Mouse (Mus musculus) liver, embryonic 13.5 days (tissue): ENCODE data around the gene Tshb. TPM values are rescaled to one million over a fixed set of nuclear protein-coding genes. Genes with fewer than 3 reads are reported as not detected.

Experiments
- ATAC-seq: fragments of 200-750 bp; cut with Nextera tagmentation; 2 replicates; pipeline ENCODE4 v1.8.0; 2017; ENCODE audit warnings: low read depth, mild to moderate bottlenecking, moderate number of reproducible peaks, moderate library complexity
- DNase-seq: peaks from one replicate; pipeline ENCODE4 v3.0.0; 2022
- H3K27ac ChIP-seq: fragments of 300-500 bp; sonication (generic); 2 replicates; pipeline ENCODE4 v1.5.1; 2015; ENCODE audit warnings: moderate library complexity, mild to moderate bottlenecking, inconsistent platforms
- H3K27me3 ChIP-seq: fragments of 300-500 bp; sonication (generic); 2 replicates; pipeline ENCODE4 v1.6.1; 2015; ENCODE audit warnings: mild to moderate bottlenecking, inconsistent platforms
- H3K36me3 ChIP-seq: fragments of 300-500 bp; sonication (generic); 2 replicates; pipeline ENCODE4 v1.6.1; 2015; ENCODE audit warnings: mild to moderate bottlenecking, inconsistent platforms
- H3K4me1 ChIP-seq: fragments of 300-500 bp; sonication (generic); replicated peaks from 2 replicates; pipeline ENCODE4 v1.6.1; 2015; ENCODE audit warnings: inconsistent platforms
- H3K4me2 ChIP-seq: fragments of 300-500 bp; sonication (generic); 2 replicates; pipeline ENCODE4 v1.6.1; 2015; ENCODE audit warnings: inconsistent platforms, mild to moderate bottlenecking, moderate library complexity
- H3K4me3 ChIP-seq: fragments of 300-500 bp; sonication (generic); replicated peaks from 2 replicates; pipeline ENCODE4 v1.5.1; 2015; ENCODE audit warnings: mild to moderate bottlenecking, inconsistent platforms
- H3K9ac ChIP-seq: fragments of 300-500 bp; sonication (generic); 2 replicates; pipeline ENCODE4 v1.6.1; 2015; ENCODE audit warnings: mild to moderate bottlenecking, inconsistent platforms
- H3K9me3 ChIP-seq: fragments of 300-500 bp; sonication (generic); replicated peaks from 2 replicates; pipeline ENCODE4 v1.6.1; 2016; ENCODE audit warnings: inconsistent platforms
- WGBS: fragments of 180-500 bp; shearing (Covaris S2); methylation state at CpG from one replicate; pipeline ENCODE4 v1.1.7; 2015; ENCODE audit not compliant: insufficient replicate concordance; 5-methylcytosine and 5-hydroxymethylcytosine counted together
- polyA plus RNA-seq: library from polyadenylated mRNA; unstranded; fragments of >200 nt; fragmentation: Nextera tagmentation; extraction: Ambion mirVana; gene quantifications from 2 replicates; pipeline ENCODE4 v1.2.1, GENCODE M21; 2015

Gene Tshb
- polyA plus RNA-seq, 1 experiment from 2014 or later = 0.15 TPM

DNA sequence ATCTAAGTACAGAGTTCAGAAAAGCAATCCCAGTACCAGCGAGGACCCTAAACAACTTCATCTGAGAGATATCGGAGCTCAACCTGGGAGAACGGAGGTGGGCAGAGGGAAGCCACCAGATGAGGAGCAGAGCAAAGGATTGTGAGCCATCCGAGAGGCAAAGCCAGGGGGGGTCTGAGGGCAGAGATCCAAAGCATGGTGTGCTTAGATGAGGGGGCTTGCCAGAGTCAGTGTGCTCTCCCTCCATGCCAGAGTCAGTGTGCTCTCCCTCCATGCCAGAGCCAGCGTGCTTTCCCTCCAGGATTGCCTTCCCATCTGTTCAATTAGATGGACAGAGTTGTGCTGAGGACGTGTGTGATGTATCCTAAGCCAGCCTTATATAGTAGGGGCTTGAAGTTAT, 45.4 kb downstream of the Tshb start:
- ATAC-seq = no peak
- WGBS = 73% methylated on average over 6 of the region's 6 CpGs
- Histone ChIP-seq H3K4me3 (no peak overlapping the region), H3K9ac (no peak overlapping the region), H3K27me3 (peaks cover 45% of the 10 kb centered on the region), H3K36me3 (no peaks in the 10 kb centered on the region), H3K4me1 (peaks cover 16% of the 10 kb centered on the region), H3K9me3 (no peaks in the 10 kb centered on the region), H3K4me2 (no peak overlapping the region), H3K27ac (no peak overlapping the region)
- DNase-seq = no peak

DNA sequence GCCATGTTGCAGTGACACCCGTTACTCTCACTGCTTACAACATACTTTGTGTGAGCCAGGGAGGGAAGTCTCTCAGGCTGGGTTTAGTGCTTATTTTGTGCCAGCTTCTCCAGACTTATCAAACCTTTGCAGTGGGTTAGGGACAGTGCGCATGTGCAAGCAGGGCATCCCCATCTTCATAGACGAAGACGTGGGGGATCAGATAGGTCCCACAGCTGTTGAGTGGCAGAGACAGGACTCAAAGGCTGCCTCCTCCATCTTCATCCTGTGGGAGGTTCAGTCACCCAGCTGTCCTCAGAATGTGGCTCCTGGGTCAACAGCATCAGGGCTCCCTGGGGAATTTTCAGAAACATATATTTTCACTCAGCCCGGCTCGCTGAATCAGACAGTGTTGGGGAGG, 46.1 kb downstream of the Tshb start:
- peaks cover 16% of the 10 kb centered on the region for H3K4me1 ChIP-seq
- peaks cover 45% of the 10 kb centered on the region for H3K27me3 ChIP-seq
- whole genome bisulfite sequencing = 52% methylated on average over 6 of the region's 6 CpGs
- ATAC-seq (no peak), DNase-seq (no peak)
- no peak overlapping the region for H3K4me2 ChIP-seq
- H3K4me3 ChIP-seq = no peak overlapping the region
- H3K27ac ChIP-seq = no peak overlapping the region
- no peaks in the 10 kb centered on the region for H3K36me3 ChIP-seq
- no peaks in the 10 kb centered on the region for H3K9me3 ChIP-seq
- H3K9ac ChIP-seq = no peak overlapping the region

DNA sequence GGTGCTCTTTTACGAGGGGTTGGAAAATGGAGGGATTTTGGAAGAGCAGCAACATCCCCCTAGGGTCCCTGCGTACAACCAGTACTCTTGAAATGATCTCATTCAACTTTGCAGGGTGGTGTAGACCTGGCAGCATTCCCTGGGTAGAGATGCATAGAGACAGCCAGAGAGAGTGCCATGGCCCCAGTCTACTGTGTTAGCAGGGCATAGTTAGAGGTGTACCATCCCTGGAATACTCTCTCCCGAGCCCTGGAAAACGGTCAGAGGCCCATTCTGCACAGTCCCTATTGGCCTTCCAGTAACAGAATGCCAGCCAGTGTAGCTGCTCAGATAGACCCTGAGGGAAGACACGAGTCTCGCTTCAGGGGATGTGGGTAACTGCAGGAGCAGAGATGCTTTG, 46.9 kb downstream of the Tshb start:
- H3K4me3 ChIP-seq = peak overlapping the region; percentile 61
- WGBS = 56% methylated on average over 6 of the region's 6 CpGs
- H3K36me3 ChIP-seq = no peaks in the 10 kb centered on the region
- ATAC-seq (no peak), DNase-seq (no peak)
- H3K9ac ChIP-seq = no peak overlapping the region
- no peaks in the 10 kb centered on the region for H3K9me3 ChIP-seq
- peaks cover 16% of the 10 kb centered on the region for H3K4me1 ChIP-seq
- H3K27me3 ChIP-seq = peaks cover 45% of the 10 kb centered on the region
- peak overlapping the region; percentile 73 for H3K4me2 ChIP-seq
- no peak overlapping the region for H3K27ac ChIP-seq

DNA sequence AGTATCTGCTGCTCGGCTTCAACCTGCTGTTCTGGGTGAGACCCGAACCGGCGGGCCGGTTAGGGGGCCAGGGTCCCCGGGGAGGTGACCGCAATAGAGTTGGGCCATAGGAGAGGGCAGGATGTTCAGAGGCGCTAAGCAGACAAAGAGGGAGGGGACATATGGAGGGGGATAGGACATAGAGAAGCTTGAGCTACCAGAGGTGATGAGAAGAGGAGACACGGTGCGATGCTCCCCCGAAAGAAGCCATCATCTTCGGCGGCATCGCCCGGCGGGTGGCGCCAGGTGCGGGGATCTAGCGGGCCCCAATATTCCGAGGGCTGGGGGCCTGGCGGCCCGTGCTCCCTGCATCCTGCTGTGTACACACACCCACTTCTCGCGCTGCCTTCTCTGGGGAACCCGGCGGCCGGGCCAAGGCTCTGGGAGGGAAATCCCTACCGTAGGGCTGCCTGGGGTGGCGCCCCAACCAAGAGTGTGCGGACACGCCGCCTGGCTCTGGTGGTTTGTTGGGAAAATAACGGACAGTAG, 47.4 kb downstream of the Tshb start:
- Histone ChIP-seq H3K27me3 (peaks cover 45% of the 10 kb centered on the region), H3K4me1 (peaks cover 16% of the 10 kb centered on the region), H3K9ac (peak overlapping the region; percentile 49; the same call in 1 of the 2 replicates), H3K9me3 (no peaks in the 10 kb centered on the region), H3K4me2 (peak overlapping the region; percentile 73), H3K4me3 (peak overlapping the region; percentile 61), H3K36me3 (no peaks in the 10 kb centered on the region), H3K27ac (no peak overlapping the region)
- ATAC-seq (peak; percentile 54), DNase-seq (no peak)
- under 1% methylated on average over 33 of the region's 33 CpGs for WGBS

DNA sequence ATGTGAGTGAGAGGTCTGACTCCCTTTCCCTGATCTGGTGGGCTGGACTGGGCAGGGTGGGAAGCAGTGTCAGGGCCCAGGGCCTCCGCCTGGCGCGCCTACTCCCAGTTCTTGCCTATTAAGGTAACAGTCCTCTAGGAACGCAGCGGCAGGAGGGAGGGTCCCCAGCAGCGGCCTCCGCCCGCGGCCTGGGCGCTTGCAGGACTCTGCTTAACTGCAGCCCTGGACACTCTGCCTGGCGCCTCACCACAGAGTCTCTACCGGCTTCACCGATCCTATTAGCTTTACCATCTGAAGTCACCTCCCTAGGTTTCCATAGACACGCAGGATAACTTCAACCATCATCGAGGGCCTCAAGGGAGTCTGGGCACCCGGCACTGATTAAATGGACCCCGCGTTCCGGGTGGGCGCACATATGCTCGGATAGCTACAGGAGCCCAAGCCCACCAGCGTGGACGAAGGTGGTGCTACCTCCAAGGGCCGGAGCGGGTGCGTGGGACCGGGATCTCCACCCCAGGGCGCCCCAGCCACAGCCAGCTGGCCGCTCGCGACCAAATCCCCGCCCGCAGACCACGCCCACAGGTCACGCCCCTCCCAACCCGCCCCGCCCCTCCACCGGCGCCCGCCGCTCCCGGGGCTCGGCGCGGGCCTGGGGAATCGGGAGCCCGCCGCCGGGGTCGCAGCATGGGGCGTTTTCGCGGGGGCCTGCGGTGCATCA, 48.0 kb downstream of the Tshb start, which contains the start of gene Tspan2:
TSS of gene Tspan2 (plus strand) at position 217 of the 718 bp plus-strand sequence.
- H3K36me3 ChIP-seq = no peaks in the 10 kb centered on the region
- 2% methylated on average over 50 of the region's 54 CpGs for WGBS
- peak within 1 kb of the TSS; percentile 49; the same call in 1 of the 2 replicates for H3K9ac ChIP-seq
- DNase-seq = peak; percentile 24
- H3K27me3 ChIP-seq = peaks cover 45% of the 10 kb centered on the region
- H3K4me3 ChIP-seq = peak within 1 kb of the TSS; percentile 61
- ATAC-seq = peak; percentile 75
- H3K27ac ChIP-seq = no peak within 1 kb of the TSS
- H3K4me1 ChIP-seq = peaks cover 16% of the 10 kb centered on the region
- H3K9me3 ChIP-seq = no peaks in the 10 kb centered on the region
- H3K4me2 ChIP-seq = peak within 1 kb of the TSS; percentile 73

DNA sequence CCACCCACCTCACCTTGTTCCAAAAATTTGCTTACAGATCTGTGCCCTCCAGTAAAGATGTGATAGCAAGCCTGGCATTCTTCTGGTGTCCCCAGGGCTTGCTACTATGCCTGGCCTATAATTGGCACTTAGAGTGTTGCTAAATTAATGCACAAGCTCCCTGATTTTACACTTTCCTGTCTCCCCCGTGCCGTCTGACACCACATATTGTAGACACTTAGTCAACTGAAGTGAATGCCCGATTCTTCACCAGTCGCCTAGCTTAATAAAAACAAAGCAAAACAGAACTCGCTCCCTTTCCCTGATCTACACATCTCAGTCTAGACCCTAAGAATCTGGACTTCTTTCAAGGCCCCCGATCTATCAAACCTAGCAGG, 48.6 kb downstream of the Tshb start:
- WGBS = 52% methylated on average over 6 of the region's 6 CpGs
- Histone ChIP-seq H3K9ac (no peak overlapping the region), H3K4me1 (peaks cover 12% of the 10 kb centered on the region), H3K27ac (no peak overlapping the region), H3K36me3 (no peaks in the 10 kb centered on the region), H3K9me3 (no peaks in the 10 kb centered on the region), H3K27me3 (peaks cover 45% of the 10 kb centered on the region), H3K4me2 (peak overlapping the region; percentile 73), H3K4me3 (peak overlapping the region; percentile 61)
- DNase-seq = no peak
- no peak for ATAC-seq

DNA sequence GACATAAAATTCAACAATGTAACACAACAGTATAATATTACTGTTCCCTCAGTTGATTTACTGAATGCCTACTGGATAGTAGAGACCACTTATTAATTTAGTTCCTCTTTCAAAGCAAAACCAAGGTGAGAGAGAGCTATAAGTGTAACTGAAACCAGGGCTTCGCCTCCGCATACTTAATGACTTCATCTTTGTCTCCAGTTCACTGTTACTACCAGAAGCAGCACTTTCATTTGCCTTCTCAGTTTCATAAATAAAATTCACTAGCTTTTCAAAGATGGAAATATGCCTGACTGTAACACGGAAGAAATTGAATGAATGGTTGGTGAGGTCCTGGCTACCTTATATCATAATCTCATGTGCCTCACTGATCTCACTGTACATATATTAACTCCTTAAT, 49.5 kb downstream of the Tshb start:
- DNase-seq (no peak), ATAC-seq (no peak)
- peaks cover 43% of the 10 kb centered on the region for H3K27me3 ChIP-seq
- 68% methylated on average over 3 of the region's 3 CpGs for WGBS
- no peaks in the 10 kb centered on the region for H3K9me3 ChIP-seq
- H3K27ac ChIP-seq = no peak overlapping the region
- H3K36me3 ChIP-seq = no peaks in the 10 kb centered on the region
- H3K4me3 ChIP-seq = no peak overlapping the region
- H3K4me2 ChIP-seq = no peak overlapping the region
- peaks cover 10% of the 10 kb centered on the region for H3K4me1 ChIP-seq
- no peak overlapping the region for H3K9ac ChIP-seq

DNA sequence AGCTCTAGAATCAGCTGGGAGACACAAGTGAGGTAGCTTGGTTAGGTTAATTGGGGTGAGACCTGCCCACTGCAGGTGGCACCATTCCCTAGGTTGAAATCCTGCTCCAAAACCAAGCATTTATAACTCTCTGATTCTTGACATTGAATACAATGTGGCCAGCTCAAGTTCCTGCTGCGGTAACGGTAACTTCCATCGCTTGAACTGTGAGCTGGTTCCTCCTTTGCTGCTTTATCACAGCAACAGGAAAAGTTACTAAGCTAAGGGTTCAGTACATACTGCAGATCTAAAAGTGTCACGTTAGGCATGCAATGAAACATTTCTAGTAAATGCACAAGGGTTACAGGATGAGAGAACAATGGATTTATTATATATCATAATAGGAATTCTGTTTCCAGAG, 49.9 kb downstream of the Tshb start:
- peaks cover 39% of the 10 kb centered on the region for H3K27me3 ChIP-seq
- no peaks in the 10 kb centered on the region for H3K9me3 ChIP-seq
- no peak overlapping the region for H3K4me3 ChIP-seq
- H3K9ac ChIP-seq = no peak overlapping the region
- H3K4me2 ChIP-seq = no peak overlapping the region
- WGBS = 14% methylated on average over 4 of the region's 4 CpGs
- DNase-seq (no peak), ATAC-seq (no peak)
- H3K4me1 ChIP-seq = peaks cover 8% of the 10 kb centered on the region
- no peak overlapping the region for H3K27ac ChIP-seq
- H3K36me3 ChIP-seq = no peaks in the 10 kb centered on the region

DNA sequence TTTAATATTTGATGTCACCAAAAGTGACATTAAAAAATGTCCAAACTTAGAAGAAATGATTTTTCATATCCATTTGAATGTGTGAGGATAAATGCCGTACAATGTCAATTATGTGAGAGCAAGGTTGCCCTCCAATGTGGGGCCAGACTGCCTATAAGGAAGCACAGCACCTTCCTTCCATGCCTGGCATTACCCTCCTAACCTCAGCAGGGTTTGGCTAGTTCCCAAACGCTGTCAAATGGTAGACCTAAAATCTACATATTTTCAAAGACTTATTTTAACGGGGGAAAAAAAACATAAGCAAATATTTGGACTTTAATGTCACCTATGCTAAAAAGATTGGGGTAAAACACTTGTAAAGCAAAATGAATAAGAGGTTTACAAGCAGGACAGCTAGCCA, 51.4 kb downstream of the Tshb start:
- H3K4me3 ChIP-seq = no peak overlapping the region
- peaks cover 8% of the 10 kb centered on the region for H3K4me1 ChIP-seq
- no peaks in the 10 kb centered on the region for H3K9me3 ChIP-seq
- no peak overlapping the region for H3K4me2 ChIP-seq
- no peak for DNase-seq
- no peak overlapping the region for H3K9ac ChIP-seq
- H3K27ac ChIP-seq = no peak overlapping the region
- H3K36me3 ChIP-seq = no peaks in the 10 kb centered on the region
- H3K27me3 ChIP-seq = peaks cover 24% of the 10 kb centered on the region
- WGBS = 59% methylated on average over 3 of the region's 3 CpGs
- no peak for ATAC-seq

DNA sequence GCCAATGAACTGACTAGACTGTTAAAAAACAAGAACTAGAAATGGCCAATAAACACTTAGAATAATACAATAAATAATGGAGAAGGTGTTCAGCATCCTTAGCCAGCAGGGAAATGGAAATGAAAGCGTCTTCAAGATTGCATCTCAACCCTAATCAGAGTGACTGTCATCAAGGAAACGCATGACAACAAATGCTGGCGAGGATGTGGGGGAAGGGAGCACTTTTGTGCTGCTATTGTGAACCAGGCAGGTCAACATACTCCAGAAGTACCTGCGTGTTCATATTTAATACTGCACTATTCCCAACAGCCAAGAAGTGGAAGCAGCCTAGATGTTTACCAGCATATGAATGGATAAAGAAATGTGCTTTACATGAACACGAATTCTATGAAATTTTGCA, 53.1 kb downstream of the Tshb start:
- no peak overlapping the region for H3K27ac ChIP-seq
- 34% methylated on average over 5 of the region's 5 CpGs for WGBS
- H3K4me3 ChIP-seq = no peak overlapping the region
- no peak for DNase-seq
- H3K9ac ChIP-seq = no peak overlapping the region
- no peaks in the 10 kb centered on the region for H3K9me3 ChIP-seq
- H3K4me1 ChIP-seq = peaks cover 5% of the 10 kb centered on the region
- H3K27me3 ChIP-seq = peaks cover 8% of the 10 kb centered on the region
- no peaks in the 10 kb centered on the region for H3K36me3 ChIP-seq
- no peak for ATAC-seq
- H3K4me2 ChIP-seq = no peak overlapping the region
